Mouse (Mus musculus): ENCODE data around the gene Rab8a. TPM values are rescaled to one million over a fixed set of nuclear protein-coding genes. Genes with fewer than 3 reads are reported as not detected.
A peak's percentile ranks its signal among the peaks of the same experiment; 100 is the strongest.

Rab8a gene
- polyA plus RNA-seq, 1 experiment, result 128 TPM

- no peak for TF ChIP-seq CTCF (IDR thresholded peaks at IDR 0.05; ENCODE audit: low read depth, low read length)
- no peak for TF ChIP-seq POLR2A (IDR thresholded peaks at IDR 0.05; ENCODE audit: borderline replicate concordance, low read depth, low read length)
- Histone ChIP-seq H3K27ac (ENCODE audit: insufficient read depth, low read depth, low read length) (no peak overlapping the region), H3K4me3 (ENCODE audit: insufficient read depth, low read length) (peak overlapping the region; percentile 82; the same call in 1 of the 2 replicates), H3K4me1 (ENCODE audit: control insufficient read depth, insufficient read depth, low read length) (peaks cover 28% of the 10 kb centered on the region)
Measured at GRCm38 (mm10) chr8:72162821-72163220, 1.8 kb downstream of the Rab8a start.

- TF ChIP-seq POLR2A (IDR thresholded peaks at IDR 0.05; ENCODE audit: borderline replicate concordance, low read depth, low read length) (no peak), CTCF (IDR thresholded peaks at IDR 0.05; ENCODE audit: low read depth, low read length) (no peak)
- Histone ChIP-seq H3K27ac (ENCODE audit: insufficient read depth, low read depth, low read length) (peak overlapping the region; percentile 63), H3K4me3 (ENCODE audit: insufficient read depth, low read length) (no peak overlapping the region), H3K4me1 (ENCODE audit: control insufficient read depth, insufficient read depth, low read length) (peaks cover 21% of the 10 kb centered on the region)
Measured at GRCm38 (mm10) chr8:72169098-72169668, 8.2 kb downstream of the Rab8a start.

GRCm38 (mm10) chr8:72169681-72170249 lies 8.8 kb downstream of the Rab8a start:
- Histone ChIP-seq H3K4me1 (ENCODE audit: control insufficient read depth, insufficient read depth, low read length) (peaks cover 21% of the 10 kb centered on the region), H3K4me3 (ENCODE audit: insufficient read depth, low read length) (no peak overlapping the region), H3K27ac (ENCODE audit: insufficient read depth, low read depth, low read length) (peak overlapping the region; percentile 63)
- no peak for TF ChIP-seq CTCF (IDR thresholded peaks at IDR 0.05; ENCODE audit: low read depth, low read length)
- no peak for TF ChIP-seq POLR2A (IDR thresholded peaks at IDR 0.05; ENCODE audit: borderline replicate concordance, low read depth, low read length)

GRCm38 (mm10) chr8:72177346-72177925 lies 16.4 kb downstream of the Rab8a start:
- no peak for TF ChIP-seq POLR2A (IDR thresholded peaks at IDR 0.05; ENCODE audit: borderline replicate concordance, low read depth, low read length)
- peak; percentile 84 for TF ChIP-seq CTCF (IDR thresholded peaks at IDR 0.05; ENCODE audit: low read depth, low read length)
- peaks cover 12% of the 10 kb centered on the region for H3K4me1 ChIP-seq (ENCODE audit: control insufficient read depth, insufficient read depth, low read length)
- no peak overlapping the region for H3K4me3 ChIP-seq (ENCODE audit: insufficient read depth, low read length)
- H3K27ac ChIP-seq (ENCODE audit: insufficient read depth, low read depth, low read length), result no peak overlapping the region

GRCm38 (mm10) chr8:72183554-72184202 lies 22.7 kb downstream of the Rab8a start:
- TF ChIP-seq CTCF (IDR thresholded peaks at IDR 0.05; ENCODE audit: low read depth, low read length), result no peak
- no peak for TF ChIP-seq POLR2A (IDR thresholded peaks at IDR 0.05; ENCODE audit: borderline replicate concordance, low read depth, low read length)
- H3K4me1 ChIP-seq (ENCODE audit: control insufficient read depth, insufficient read depth, low read length), result peaks cover 30% of the 10 kb centered on the region
- H3K27ac ChIP-seq (ENCODE audit: insufficient read depth, low read depth, low read length), result peak overlapping the region; percentile 29
- no peak overlapping the region for H3K4me3 ChIP-seq (ENCODE audit: insufficient read depth, low read length)

- Histone ChIP-seq H3K27ac (ENCODE audit: insufficient read depth, low read depth, low read length) (no peak overlapping the region), H3K4me3 (ENCODE audit: insufficient read depth, low read length) (no peak overlapping the region), H3K4me1 (ENCODE audit: control insufficient read depth, insufficient read depth, low read length) (peaks cover 15% of the 10 kb centered on the region)
- TF ChIP-seq POLR2A (IDR thresholded peaks at IDR 0.05; ENCODE audit: borderline replicate concordance, low read depth, low read length) (no peak), CTCF (IDR thresholded peaks at IDR 0.05; ENCODE audit: low read depth, low read length) (no peak)
Measured at GRCm38 (mm10) chr8:72187793-72188331, 26.9 kb downstream of the Rab8a start.

GRCm38 (mm10) chr8:72189417-72190214 lies 28.6 kb downstream of the Rab8a start, which contains the start of gene Hsh2d:
Gene Hsh2d (plus strand): TSS chr8:72189638.
- Histone ChIP-seq H3K4me3 (ENCODE audit: insufficient read depth, low read length) (no peak within 1 kb of the TSS), H3K27ac (ENCODE audit: insufficient read depth, low read depth, low read length) (no peak within 1 kb of the TSS), H3K4me1 (ENCODE audit: control insufficient read depth, insufficient read depth, low read length) (no peaks in the 10 kb centered on the region)
- TF ChIP-seq POLR2A (IDR thresholded peaks at IDR 0.05; ENCODE audit: borderline replicate concordance, low read depth, low read length), result no peak
- no peak for TF ChIP-seq CTCF (IDR thresholded peaks at IDR 0.05; ENCODE audit: low read depth, low read length)

- Histone ChIP-seq H3K4me3 (ENCODE audit: insufficient read depth, low read length) (no peak overlapping the region), H3K4me1 (ENCODE audit: control insufficient read depth, insufficient read depth, low read length) (no peaks in the 10 kb centered on the region), H3K27ac (ENCODE audit: insufficient read depth, low read depth, low read length) (no peak overlapping the region)
- TF ChIP-seq POLR2A (IDR thresholded peaks at IDR 0.05; ENCODE audit: borderline replicate concordance, low read depth, low read length), result no peak
- TF ChIP-seq CTCF (IDR thresholded peaks at IDR 0.05; ENCODE audit: low read depth, low read length), result no peak
Measured at GRCm38 (mm10) chr8:72190215-72190539, 29.2 kb downstream of the Rab8a start.

- TF ChIP-seq CTCF (IDR thresholded peaks at IDR 0.05; ENCODE audit: low read depth, low read length), result no peak
- no peak for TF ChIP-seq POLR2A (IDR thresholded peaks at IDR 0.05; ENCODE audit: borderline replicate concordance, low read depth, low read length)
- no peak overlapping the region for H3K4me3 ChIP-seq (ENCODE audit: insufficient read depth, low read length)
- no peak overlapping the region for H3K27ac ChIP-seq (ENCODE audit: insufficient read depth, low read depth, low read length)
- no peaks in the 10 kb centered on the region for H3K4me1 ChIP-seq (ENCODE audit: control insufficient read depth, insufficient read depth, low read length)
Measured at GRCm38 (mm10) chr8:72192065-72192464, 31.1 kb downstream of the Rab8a start.
